Mouse (Mus musculus): ENCODE measurements around the gene Sdk1. TPM values are rescaled to one million over a fixed set of nuclear protein-coding genes. Genes with fewer than 3 reads are reported as not detected.

Sdk1 gene
- polyA plus RNA-seq, 1 experiment = 1.0 TPM

GRCm38 (mm10) chr5:141782330-141782729 is 541.0 kb downstream of the Sdk1 start:
- 86% methylated on average over 5 of the region's 5 CpGs for WGBS
- TF ChIP-seq POLR2A (IDR thresholded peaks at IDR 0.05; ENCODE audit: low read depth, low read length) = no peak
- no peak for TF ChIP-seq CTCF (IDR thresholded peaks at IDR 0.05; ENCODE audit: extremely low read depth, insufficient read length, insufficient replicate concordance, low read depth, low read length)
- Histone ChIP-seq H3K27me3 (ENCODE audit: control insufficient read depth, insufficient read depth, low read length) (no peaks in the 10 kb centered on the region), H3K4me3 (ENCODE audit: low read depth, low read length) (no peak overlapping the region), H3K36me3 (ENCODE audit: control insufficient read depth, insufficient read depth, low read length) (no peaks in the 10 kb centered on the region), H3K4me1 (ENCODE audit: control insufficient read depth, insufficient read depth, insufficient read length, low read length) (no peaks in the 10 kb centered on the region), H3K27ac (ENCODE audit: insufficient read depth, low read depth, low read length) (no peak overlapping the region)

- Histone ChIP-seq H3K27me3 (ENCODE audit: control insufficient read depth, insufficient read depth, low read length) (no peaks in the 10 kb centered on the region), H3K27ac (ENCODE audit: insufficient read depth, low read depth, low read length) (no peak overlapping the region), H3K4me3 (ENCODE audit: low read depth, low read length) (no peak overlapping the region), H3K4me1 (ENCODE audit: control insufficient read depth, insufficient read depth, insufficient read length, low read length) (no peaks in the 10 kb centered on the region), H3K36me3 (ENCODE audit: control insufficient read depth, insufficient read depth, low read length) (no peaks in the 10 kb centered on the region)
- WGBS = 84% methylated on average over 7 of the region's 7 CpGs
- no peak for TF ChIP-seq POLR2A (IDR thresholded peaks at IDR 0.05; ENCODE audit: low read depth, low read length)
- no peak for TF ChIP-seq CTCF (IDR thresholded peaks at IDR 0.05; ENCODE audit: extremely low read depth, insufficient read length, insufficient replicate concordance, low read depth, low read length)
Measured at GRCm38 (mm10) chr5:141783516-141783915, 542.2 kb downstream of the Sdk1 start.

- H3K27me3 ChIP-seq (ENCODE audit: control insufficient read depth, insufficient read depth, low read length) = no peaks in the 10 kb centered on the region; the same call in 1 of the 2 replicates
- no peak overlapping the region for H3K27ac ChIP-seq (ENCODE audit: insufficient read depth, low read depth, low read length)
- no peak for TF ChIP-seq POLR2A (IDR thresholded peaks at IDR 0.05; ENCODE audit: low read depth, low read length)
- no peak for TF ChIP-seq CTCF (IDR thresholded peaks at IDR 0.05; ENCODE audit: extremely low read depth, insufficient read length, insufficient replicate concordance, low read depth, low read length)
- no peaks in the 10 kb centered on the region for H3K4me1 ChIP-seq (ENCODE audit: control insufficient read depth, insufficient read depth, insufficient read length, low read length)
- WGBS = 82% methylated on average over 4 of the region's 4 CpGs
- no peaks in the 10 kb centered on the region for H3K36me3 ChIP-seq (ENCODE audit: control insufficient read depth, insufficient read depth, low read length)
- H3K4me3 ChIP-seq (ENCODE audit: low read depth, low read length) = no peak overlapping the region
Measured at GRCm38 (mm10) chr5:141793926-141794325, 552.6 kb downstream of the Sdk1 start.

- Histone ChIP-seq H3K27me3 (ENCODE audit: control insufficient read depth, insufficient read depth, low read length) (no peaks in the 10 kb centered on the region), H3K4me1 (ENCODE audit: control insufficient read depth, insufficient read depth, insufficient read length, low read length) (no peaks in the 10 kb centered on the region)
- 40% methylated on average over 10 of the region's 10 CpGs for WGBS
Measured at GRCm38 (mm10) chr5:141823823-141824330, 582.6 kb downstream of the Sdk1 start.

GRCm38 (mm10) chr5:141824739-141825379 is 583.6 kb downstream of the Sdk1 start:
- no peak for TF ChIP-seq CTCF (IDR thresholded peaks at IDR 0.05; ENCODE audit: extremely low read depth, insufficient read length, insufficient replicate concordance, low read depth, low read length)
- TF ChIP-seq POLR2A (IDR thresholded peaks at IDR 0.05; ENCODE audit: low read depth, low read length) = no peak
- Histone ChIP-seq H3K4me1 (ENCODE audit: control insufficient read depth, insufficient read depth, insufficient read length, low read length) (no peaks in the 10 kb centered on the region), H3K27ac (ENCODE audit: insufficient read depth, low read depth, low read length) (no peak overlapping the region), H3K4me3 (ENCODE audit: low read depth, low read length) (no peak overlapping the region), H3K36me3 (ENCODE audit: control insufficient read depth, insufficient read depth, low read length) (no peaks in the 10 kb centered on the region), H3K27me3 (ENCODE audit: control insufficient read depth, insufficient read depth, low read length) (no peaks in the 10 kb centered on the region)
- WGBS = 69% methylated on average over 16 of the region's 16 CpGs

More at GRCm38 (mm10) chr5:141823823-141824330, 582.6 kb downstream of the Sdk1 start:
- TF ChIP-seq CTCF (IDR thresholded peaks at IDR 0.05; ENCODE audit: extremely low read depth, insufficient read length, insufficient replicate concordance, low read depth, low read length) = no peak
- TF ChIP-seq POLR2A (IDR thresholded peaks at IDR 0.05; ENCODE audit: low read depth, low read length) = no peak
- Histone ChIP-seq H3K27ac (ENCODE audit: insufficient read depth, low read depth, low read length) (no peak overlapping the region), H3K36me3 (ENCODE audit: control insufficient read depth, insufficient read depth, low read length) (no peaks in the 10 kb centered on the region), H3K4me3 (ENCODE audit: low read depth, low read length) (no peak overlapping the region)

GRCm38 (mm10) chr5:141835566-141835965 is 594.3 kb downstream of the Sdk1 start:
- WGBS = 79% methylated on average over 6 of the region's 6 CpGs
- no peak overlapping the region for H3K4me3 ChIP-seq (ENCODE audit: low read depth, low read length)
- H3K36me3 ChIP-seq (ENCODE audit: control insufficient read depth, insufficient read depth, low read length) = no peaks in the 10 kb centered on the region
- TF ChIP-seq CTCF (IDR thresholded peaks at IDR 0.05; ENCODE audit: extremely low read depth, insufficient read length, insufficient replicate concordance, low read depth, low read length) (no peak), POLR2A (IDR thresholded peaks at IDR 0.05; ENCODE audit: low read depth, low read length) (no peak)
- no peaks in the 10 kb centered on the region for H3K4me1 ChIP-seq (ENCODE audit: control insufficient read depth, insufficient read depth, insufficient read length, low read length)
- H3K27me3 ChIP-seq (ENCODE audit: control insufficient read depth, insufficient read depth, low read length) = no peaks in the 10 kb centered on the region
- no peak overlapping the region for H3K27ac ChIP-seq (ENCODE audit: insufficient read depth, low read depth, low read length)

- no peak overlapping the region for H3K27ac ChIP-seq (ENCODE audit: insufficient read depth, low read depth, low read length)
- no peaks in the 10 kb centered on the region for H3K27me3 ChIP-seq (ENCODE audit: control insufficient read depth, insufficient read depth, low read length)
- no peak overlapping the region for H3K4me3 ChIP-seq (ENCODE audit: low read depth, low read length)
- no peak for TF ChIP-seq POLR2A (IDR thresholded peaks at IDR 0.05; ENCODE audit: low read depth, low read length)
- TF ChIP-seq CTCF (IDR thresholded peaks at IDR 0.05; ENCODE audit: extremely low read depth, insufficient read length, insufficient replicate concordance, low read depth, low read length) = no peak
- no peaks in the 10 kb centered on the region for H3K36me3 ChIP-seq (ENCODE audit: control insufficient read depth, insufficient read depth, low read length)
- WGBS = 43% methylated on average over 8 of the region's 8 CpGs
- no peaks in the 10 kb centered on the region for H3K4me1 ChIP-seq (ENCODE audit: control insufficient read depth, insufficient read depth, insufficient read length, low read length)
Measured at GRCm38 (mm10) chr5:141836892-141837455, 595.7 kb downstream of the Sdk1 start.

Data from small intestine, adult 2 months (tissue).